Mouse (Mus musculus): ENCODE results near the gene Dpf3.

DNA sequence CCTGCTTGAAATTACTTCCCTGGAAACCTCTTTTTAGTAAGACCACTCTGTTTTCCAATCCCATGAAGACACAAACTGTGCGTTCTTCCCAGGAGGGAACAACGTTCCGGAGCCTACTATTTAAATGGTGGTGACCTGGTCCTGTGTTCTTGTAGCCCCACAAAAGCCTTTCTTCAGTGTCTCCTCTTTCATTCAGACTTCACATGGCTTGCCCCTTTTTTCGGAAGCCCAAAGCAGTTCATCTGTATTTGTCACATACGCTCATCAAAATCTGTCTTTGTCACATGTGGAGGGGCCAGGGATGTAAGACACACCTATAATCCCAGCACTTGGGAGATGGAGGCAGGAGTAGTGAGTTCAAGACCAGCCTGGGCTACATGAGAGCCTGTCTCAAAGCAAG is 73.8 kb downstream of the Dpf3 start:
- TF ChIP-seq CTCF (conservative IDR thresholded peaks at IDR 0.05; ENCODE audit: insufficient read depth, insufficient read length, low read depth, low read length) (no peak), POLR2A (IDR thresholded peaks at IDR 0.05; ENCODE audit: low read depth, low read length) (no peak)
